Mouse (Mus musculus): ENCODE measurements around the gene Ppp2r3c. TPM values are rescaled to one million over a fixed set of nuclear protein-coding genes. Genes with fewer than 3 reads are reported as not detected.
"Not testable (repeated sequence)": the region's sequence is repeated elsewhere in the genome, so short reads cannot be mapped to it uniquely, and the experiment has no call there.

The Ppp2r3c gene
- polyA plus RNA-seq, 1 experiment from 2014 or later = 10.1 TPM

DNA sequence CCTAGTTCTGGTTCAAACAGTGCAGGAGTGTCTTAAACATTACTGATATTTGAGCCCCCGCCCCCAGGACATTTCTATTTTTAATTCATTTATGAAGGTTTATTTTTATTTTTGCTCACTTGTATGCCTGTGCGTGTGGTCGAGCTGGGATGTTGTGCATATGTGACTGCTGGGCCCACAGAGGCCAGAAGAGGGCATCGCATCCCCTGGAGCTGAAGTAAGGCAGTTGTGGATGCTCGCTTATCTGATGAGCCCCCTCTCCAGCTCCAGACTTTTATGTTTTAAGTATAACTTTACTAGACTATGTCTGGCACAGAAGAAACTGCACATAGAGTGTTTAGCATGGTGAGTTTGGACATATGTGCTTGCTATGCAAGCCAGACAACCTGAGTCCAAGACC is 11.1 kb upstream of the Ppp2r3c start:
- no peak overlapping the region for H3K9ac ChIP-seq
- no peak overlapping the region for H3K4me2 ChIP-seq
- no peak overlapping the region for H3K27ac ChIP-seq (replicated peaks)
- H3K4me1 ChIP-seq = no peaks in the 10 kb centered on the region
- H3K4me3 ChIP-seq = no peak overlapping the region
- H3K9me3 ChIP-seq = no peaks in the 10 kb centered on the region
- 82% methylated on average over 5 of the region's 5 CpGs for WGBS
- no peak for ATAC-seq (ENCODE audit: extremely low read depth, insufficient number of reproducible peaks, low FRiP score, low TSS enrichment)
- H3K36me3 ChIP-seq = peaks cover 12% of the 10 kb centered on the region
- H3K27me3 ChIP-seq (replicated peaks) = no peaks in the 10 kb centered on the region

DNA sequence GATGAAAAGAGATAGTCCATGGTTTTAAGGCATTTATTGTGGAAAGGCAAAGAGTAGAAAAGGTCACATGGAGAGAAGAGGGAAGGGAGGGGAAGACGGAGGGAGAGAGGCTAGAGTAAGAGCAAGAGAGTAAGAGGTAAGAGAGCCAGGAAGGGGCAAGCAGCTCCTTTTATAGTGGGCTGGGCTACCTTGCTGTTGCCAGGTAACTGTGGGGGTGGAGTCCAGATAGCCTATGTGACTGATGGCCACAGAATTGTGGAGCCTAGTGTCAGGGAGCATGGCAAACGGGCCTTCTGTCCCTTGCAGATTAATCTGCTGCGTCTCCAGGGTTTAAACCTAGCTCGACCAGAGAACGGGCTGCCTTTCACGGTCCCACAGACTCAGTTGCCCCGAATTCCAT is 9.0 kb upstream of the Ppp2r3c start:
- no peaks in the 10 kb centered on the region for H3K9me3 ChIP-seq
- H3K4me1 ChIP-seq = no peaks in the 10 kb centered on the region
- no peaks in the 10 kb centered on the region for H3K27me3 ChIP-seq (replicated peaks)
- 82% methylated on average over 7 of the region's 7 CpGs for WGBS
- H3K36me3 ChIP-seq = peaks cover 20% of the 10 kb centered on the region
- no peak for ATAC-seq (ENCODE audit: extremely low read depth, insufficient number of reproducible peaks, low FRiP score, low TSS enrichment)
- H3K27ac ChIP-seq (replicated peaks) = no peak overlapping the region
- no peak overlapping the region for H3K9ac ChIP-seq
- H3K4me2 ChIP-seq = no peak overlapping the region
- H3K4me3 ChIP-seq = no peak overlapping the region

DNA sequence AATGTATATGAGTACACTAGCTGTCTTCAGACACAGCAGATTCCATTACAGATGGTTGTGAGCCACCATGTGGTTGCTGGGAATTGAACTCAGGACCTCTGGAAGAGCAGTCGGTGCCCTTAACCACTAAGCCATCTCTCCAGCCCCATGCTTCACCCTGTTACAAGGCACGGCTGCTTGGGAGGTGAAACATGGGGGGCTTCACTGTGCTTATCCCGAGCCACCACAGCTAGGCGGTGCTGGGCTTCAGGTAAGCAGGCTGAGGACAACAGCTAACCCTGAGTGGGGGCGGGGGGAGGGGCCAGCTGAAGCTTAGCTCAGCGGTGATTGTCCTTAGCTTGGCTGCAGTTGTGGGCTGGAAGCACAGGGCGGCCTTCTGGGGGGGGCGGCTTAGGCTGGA is 6.7 kb upstream of the Ppp2r3c start:
- no peak overlapping the region for H3K4me2 ChIP-seq
- no peaks in the 10 kb centered on the region; the same call in 1 of the 2 replicates for H3K4me1 ChIP-seq
- ATAC-seq (ENCODE audit: extremely low read depth, insufficient number of reproducible peaks, low FRiP score, low TSS enrichment) = no peak
- peaks cover 27% of the 10 kb centered on the region for H3K36me3 ChIP-seq
- 68% methylated on average over 8 of the region's 8 CpGs for WGBS
- no peaks in the 10 kb centered on the region for H3K27me3 ChIP-seq (replicated peaks)
- no peak overlapping the region for H3K9ac ChIP-seq
- peaks cover 3% of the 10 kb centered on the region; the same call in 1 of the 2 replicates for H3K9me3 ChIP-seq
- H3K4me3 ChIP-seq = no peak overlapping the region
- H3K27ac ChIP-seq (replicated peaks) = no peak overlapping the region

DNA sequence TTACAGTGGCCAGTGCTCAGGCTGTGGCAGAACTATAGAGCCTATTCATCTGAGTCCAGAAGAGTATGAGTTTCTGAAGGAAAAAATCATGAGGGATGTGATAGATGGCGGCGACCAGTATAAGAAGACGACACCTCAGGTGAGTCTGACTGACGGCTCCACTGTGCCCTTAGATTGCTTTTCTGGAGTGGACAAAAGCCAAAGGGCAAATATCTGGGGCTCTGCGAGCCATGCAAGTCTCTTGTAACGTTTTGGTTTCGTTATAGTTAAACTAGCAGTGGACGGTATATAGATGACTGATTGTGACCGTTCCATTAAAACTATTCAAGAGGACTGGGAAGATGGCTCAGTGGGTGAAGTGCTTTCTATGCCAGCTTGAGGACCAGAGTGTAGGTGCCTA is 5.9 kb upstream of the Ppp2r3c start:
- Histone ChIP-seq H3K27me3 (replicated peaks) (no peaks in the 10 kb centered on the region), H3K4me3 (no peak overlapping the region), H3K36me3 (peaks cover 27% of the 10 kb centered on the region), H3K4me2 (no peak overlapping the region), H3K27ac (replicated peaks) (no peak overlapping the region), H3K4me1 (peaks cover 4% of the 10 kb centered on the region), H3K9me3 (peaks cover 3% of the 10 kb centered on the region; the same call in 1 of the 2 replicates), H3K9ac (no peak overlapping the region)
- no peak for ATAC-seq (ENCODE audit: extremely low read depth, insufficient number of reproducible peaks, low FRiP score, low TSS enrichment)
- 91% methylated on average over 9 of the region's 9 CpGs for WGBS

DNA sequence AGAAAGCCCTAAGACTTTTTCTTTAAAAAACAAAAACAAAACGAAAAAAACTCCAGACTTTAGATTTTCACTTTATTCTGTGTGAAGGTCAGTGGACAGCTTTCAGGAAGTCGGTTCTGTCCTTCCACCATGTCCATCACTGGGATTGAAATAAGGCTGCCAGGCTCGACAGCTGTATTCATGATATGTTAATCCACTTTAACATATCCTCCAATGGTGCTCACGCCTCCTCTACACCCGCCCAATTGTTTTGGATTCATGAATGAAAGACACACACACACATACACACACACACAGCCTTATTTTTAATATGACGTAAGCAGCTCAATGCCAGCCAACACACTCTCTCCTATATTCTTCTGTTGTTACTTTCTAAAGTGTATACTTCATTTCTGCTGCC is 4.8 kb upstream of the Ppp2r3c start:
- peaks cover 7% of the 10 kb centered on the region for H3K4me1 ChIP-seq
- 81% methylated on average over 6 of the region's 6 CpGs for WGBS
- ATAC-seq (ENCODE audit: extremely low read depth, insufficient number of reproducible peaks, low FRiP score, low TSS enrichment) = no peak
- H3K36me3 ChIP-seq = peaks cover 27% of the 10 kb centered on the region
- no peak overlapping the region for H3K4me3 ChIP-seq
- H3K27me3 ChIP-seq (replicated peaks) = no peaks in the 10 kb centered on the region
- H3K27ac ChIP-seq (replicated peaks) = no peak overlapping the region
- H3K4me2 ChIP-seq = no peak overlapping the region
- H3K9ac ChIP-seq = no peak overlapping the region
- peaks cover 3% of the 10 kb centered on the region; the same call in 1 of the 2 replicates for H3K9me3 ChIP-seq

DNA sequence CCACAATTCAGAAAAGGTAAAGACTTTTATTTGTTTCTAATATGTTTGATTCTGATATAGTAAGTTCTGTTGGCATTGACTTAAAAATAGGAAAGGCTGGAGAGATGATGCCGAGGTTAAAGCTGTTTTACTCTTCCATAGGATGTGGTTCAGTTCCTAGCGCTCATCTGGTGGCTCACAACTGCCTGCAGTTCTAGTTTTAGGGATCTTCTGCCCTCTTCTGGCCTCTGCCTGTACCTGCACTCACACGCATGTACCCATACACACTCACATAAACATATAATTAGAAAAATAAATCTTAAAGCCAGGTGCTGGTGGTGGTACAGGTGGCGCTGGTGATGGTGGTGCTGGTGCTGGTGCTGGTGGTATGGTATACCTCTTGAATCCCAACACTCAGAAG is 3.6 kb upstream of the Ppp2r3c start:
- Histone ChIP-seq H3K9me3 (peaks cover 3% of the 10 kb centered on the region; the same call in 1 of the 2 replicates), H3K36me3 (peaks cover 24% of the 10 kb centered on the region), H3K4me2 (no peak overlapping the region), H3K4me3 (no peak overlapping the region), H3K4me1 (peaks cover 14% of the 10 kb centered on the region), H3K27ac (replicated peaks) (no peak overlapping the region), H3K27me3 (replicated peaks) (no peaks in the 10 kb centered on the region), H3K9ac (no peak overlapping the region)
- WGBS = 93% methylated on average over 4 of the region's 4 CpGs
- no peak for ATAC-seq (ENCODE audit: extremely low read depth, insufficient number of reproducible peaks, low FRiP score, low TSS enrichment)

DNA sequence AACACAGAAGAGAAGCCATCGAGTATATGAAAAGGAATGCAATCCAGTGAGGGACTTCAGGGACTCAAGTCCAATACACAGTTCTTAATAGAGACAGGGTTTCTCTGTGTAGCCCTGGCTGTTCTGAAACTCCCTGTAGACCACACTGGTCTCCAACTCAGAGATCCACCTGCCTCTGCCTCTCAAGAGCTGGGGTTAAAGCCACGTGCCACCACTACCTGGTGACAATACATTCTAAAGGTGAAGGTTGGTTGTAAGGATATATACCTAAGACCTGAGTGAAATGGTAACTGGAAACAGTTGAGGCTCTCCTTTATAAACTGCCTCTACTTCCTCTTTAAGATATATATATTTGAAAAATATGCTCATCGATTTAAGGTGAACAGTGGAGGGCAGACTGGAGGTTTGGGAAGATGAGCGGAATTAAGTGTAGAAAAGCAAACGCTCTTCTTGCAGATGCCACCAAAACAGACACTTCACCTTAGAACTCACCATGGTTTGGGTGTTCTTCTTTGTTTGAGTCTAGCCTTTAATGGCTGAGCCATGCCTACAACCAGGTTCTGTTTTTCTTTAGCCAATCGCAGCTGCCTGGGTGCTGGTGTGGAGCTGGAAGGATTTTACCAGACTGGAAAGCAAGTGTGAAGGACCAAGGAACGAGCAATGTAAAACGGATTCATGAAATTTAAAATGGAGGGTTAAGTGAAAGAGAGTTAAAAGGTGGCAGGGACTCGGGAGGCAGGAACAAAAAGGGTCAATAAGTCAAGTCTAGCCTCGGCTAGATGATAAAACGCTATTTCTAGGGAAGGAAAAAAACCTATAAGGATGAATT is 1.1 kb downstream of the Ppp2r3c start:
- H3K4me2 ChIP-seq = peak overlapping the region; percentile 74
- H3K9me3 ChIP-seq = peaks cover 3% of the 10 kb centered on the region; the same call in 1 of the 2 replicates
- H3K4me3 ChIP-seq = peak overlapping the region; percentile 64
- WGBS = 47% methylated on average over 11 of the region's 11 CpGs
- H3K36me3 ChIP-seq = peaks cover 32% of the 10 kb centered on the region
- H3K9ac ChIP-seq = peak overlapping the region; percentile 84
- H3K27ac ChIP-seq (replicated peaks) = peak overlapping the region; percentile 93
- ATAC-seq (ENCODE audit: extremely low read depth, insufficient number of reproducible peaks, low FRiP score, low TSS enrichment) = no peak
- peaks cover 23% of the 10 kb centered on the region for H3K4me1 ChIP-seq
- H3K27me3 ChIP-seq (replicated peaks) = no peaks in the 10 kb centered on the region

DNA sequence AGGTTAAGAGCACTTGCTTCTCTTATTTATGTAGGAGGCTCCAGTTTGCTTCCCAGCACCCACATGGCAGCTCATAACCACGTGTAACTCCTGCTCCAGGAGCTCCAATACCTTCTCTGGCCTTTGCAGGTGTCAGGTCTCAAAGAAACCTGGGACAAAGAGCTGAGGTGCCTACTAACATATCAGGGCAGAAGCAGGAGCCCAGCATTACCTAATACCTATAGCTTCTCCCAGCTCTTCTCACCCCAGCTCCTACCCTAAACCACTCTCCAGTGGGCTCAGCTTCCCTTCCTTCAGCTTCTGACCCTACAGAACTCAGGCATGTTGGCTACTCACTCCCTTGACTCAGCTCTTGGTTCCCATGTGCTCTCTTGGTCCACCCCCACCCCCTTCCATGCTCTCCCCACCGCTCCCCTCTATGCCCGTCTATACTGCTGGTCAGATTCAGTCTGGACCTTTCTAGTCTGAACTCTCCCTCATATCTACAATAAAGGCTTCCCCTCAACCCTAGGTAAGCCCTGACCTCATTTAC is 1.9 kb downstream of the Ppp2r3c start:
- H3K9ac ChIP-seq = no peak overlapping the region
- H3K9me3 ChIP-seq = no peaks in the 10 kb centered on the region
- H3K27ac ChIP-seq (replicated peaks) = no peak overlapping the region
- ATAC-seq (ENCODE audit: extremely low read depth, insufficient number of reproducible peaks, low FRiP score, low TSS enrichment) = no peak
- 84% methylated on average over 3 of the region's 3 CpGs for WGBS
- H3K4me3 ChIP-seq = peak overlapping the region; percentile 64; the same call in 1 of the 2 replicates
- peaks cover 23% of the 10 kb centered on the region for H3K4me1 ChIP-seq
- peak overlapping the region; percentile 74 for H3K4me2 ChIP-seq
- no peaks in the 10 kb centered on the region for H3K27me3 ChIP-seq (replicated peaks)
- peaks cover 33% of the 10 kb centered on the region for H3K36me3 ChIP-seq

DNA sequence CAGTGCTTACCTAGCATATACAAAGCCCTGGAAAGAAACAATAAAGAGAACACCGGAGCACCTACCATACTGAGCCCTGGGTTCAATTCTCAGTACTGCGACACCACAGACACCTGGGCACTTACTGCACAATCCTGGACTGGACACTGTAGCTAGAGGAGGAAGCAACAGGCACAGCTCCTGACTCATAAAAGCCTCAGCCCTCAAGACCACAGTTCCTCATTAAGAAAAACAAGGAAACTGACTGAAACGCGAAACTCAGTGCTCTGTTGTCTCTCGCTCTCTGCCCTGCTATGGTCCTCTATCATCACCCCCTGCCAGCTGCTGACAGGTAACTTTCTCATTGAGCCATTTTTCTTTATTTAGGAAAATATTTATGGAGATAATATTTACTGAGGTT is 3.5 kb downstream of the Ppp2r3c start, which contains the start of gene 1110008L16Rik:
TSS of gene 1110008L16Rik (plus strand) at position 242 of the 400 bp plus-strand sequence.
- 85% methylated on average over 5 of the region's 5 CpGs for WGBS
- no peak within 1 kb of the TSS for H3K4me2 ChIP-seq
- H3K27me3 ChIP-seq (replicated peaks) = no peaks in the 10 kb centered on the region
- no peak within 1 kb of the TSS for H3K9ac ChIP-seq
- H3K27ac ChIP-seq (replicated peaks) = no peak within 1 kb of the TSS
- H3K9me3 ChIP-seq = no peaks in the 10 kb centered on the region
- ATAC-seq (ENCODE audit: extremely low read depth, insufficient number of reproducible peaks, low FRiP score, low TSS enrichment) = no peak
- no peak within 1 kb of the TSS for H3K4me3 ChIP-seq
- peaks cover 46% of the 10 kb centered on the region for H3K36me3 ChIP-seq
- peaks cover 23% of the 10 kb centered on the region for H3K4me1 ChIP-seq

DNA sequence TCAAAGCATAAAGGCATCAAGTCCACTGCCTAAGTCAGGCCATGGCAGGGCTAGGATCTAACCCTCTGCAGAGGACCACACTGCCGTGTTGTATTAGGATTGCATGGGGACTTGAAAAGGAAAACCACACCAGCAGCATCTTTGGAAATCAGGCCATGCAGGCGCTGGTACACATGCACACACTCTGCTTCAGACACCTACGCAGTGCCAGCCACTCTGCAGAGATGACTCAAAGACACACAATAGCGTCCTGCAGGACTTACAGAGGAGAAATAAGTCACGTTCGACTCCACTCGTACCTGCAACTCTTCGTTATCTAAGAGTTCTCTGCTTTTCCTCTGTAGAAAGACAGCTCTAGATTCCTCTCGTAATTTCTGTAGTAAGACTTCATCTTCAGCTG is 4.7 kb downstream of the Ppp2r3c start:
- Histone ChIP-seq H3K4me3 (no peak overlapping the region), H3K4me2 (no peak overlapping the region), H3K9ac (no peak overlapping the region), H3K9me3 (no peaks in the 10 kb centered on the region), H3K36me3 (peaks cover 55% of the 10 kb centered on the region), H3K27me3 (replicated peaks) (no peaks in the 10 kb centered on the region), H3K27ac (replicated peaks) (no peak overlapping the region), H3K4me1 (peaks cover 16% of the 10 kb centered on the region)
- WGBS = 92% methylated on average over 9 of the region's 9 CpGs
- ATAC-seq (ENCODE audit: extremely low read depth, insufficient number of reproducible peaks, low FRiP score, low TSS enrichment) = no peak

DNA sequence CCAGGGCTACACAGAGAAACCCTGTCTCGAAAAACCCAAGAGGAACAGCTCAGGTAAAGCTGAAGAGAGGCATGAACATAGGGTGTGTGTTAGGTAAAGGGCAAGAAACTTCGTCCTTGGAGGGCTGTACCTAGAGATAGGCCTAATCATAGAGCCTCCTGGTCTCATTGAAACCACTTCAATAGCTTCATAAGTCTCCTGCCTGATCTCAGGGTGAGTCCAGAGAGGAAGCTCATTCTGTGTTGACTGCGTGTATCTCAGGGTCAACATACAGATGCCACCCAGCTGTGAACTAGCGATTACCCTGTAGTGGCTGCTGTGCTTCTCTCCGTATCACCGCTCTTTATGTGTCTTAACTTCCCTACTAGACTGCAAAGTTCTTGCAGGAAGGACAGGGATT is 25.2 kb downstream of the Ppp2r3c start:
- peaks cover 12% of the 10 kb centered on the region for H3K36me3 ChIP-seq
- H3K9ac ChIP-seq; H3K4me1 ChIP-seq; H3K27me3 ChIP-seq (replicated peaks); H3K4me2 ChIP-seq; H3K9me3 ChIP-seq; H3K4me3 ChIP-seq; ATAC-seq (ENCODE audit: extremely low read depth, insufficient number of reproducible peaks, low FRiP score, low TSS enrichment); H3K27ac ChIP-seq (replicated peaks): not testable (repeated sequence)
- WGBS = 72% methylated on average over 4 of the region's 6 CpGs

DNA sequence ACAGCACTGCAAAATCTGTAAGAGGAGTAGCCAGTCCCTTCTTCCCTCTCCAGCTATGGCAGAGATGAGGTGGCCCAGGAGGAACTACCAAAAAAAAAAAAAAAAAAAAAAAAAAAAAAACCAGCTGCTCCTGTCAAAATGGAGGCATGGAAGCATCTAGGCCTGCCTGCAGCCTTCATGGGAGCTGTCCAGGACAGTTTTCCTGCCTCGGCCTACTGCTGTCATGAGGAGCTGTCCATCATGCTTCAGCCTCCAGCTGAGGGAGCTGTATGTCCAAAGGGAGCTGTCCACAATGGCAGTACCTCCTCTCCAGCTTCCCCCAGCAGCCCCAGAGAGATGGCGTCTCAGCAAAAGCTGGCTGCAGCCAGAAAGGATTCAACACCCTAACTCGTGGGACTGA is 30.6 kb downstream of the Ppp2r3c start:
- 71% methylated on average over 3 of the region's 3 CpGs for WGBS
- Histone ChIP-seq H3K4me3 (no peak overlapping the region), H3K9ac (no peak overlapping the region), H3K4me1 (no peaks in the 10 kb centered on the region), H3K36me3 (peaks cover 12% of the 10 kb centered on the region; the same call in 1 of the 2 replicates), H3K4me2 (no peak overlapping the region), H3K9me3 (no peaks in the 10 kb centered on the region), H3K27me3 (replicated peaks) (no peaks in the 10 kb centered on the region), H3K27ac (replicated peaks) (no peak overlapping the region)
- ATAC-seq (ENCODE audit: extremely low read depth, insufficient number of reproducible peaks, low FRiP score, low TSS enrichment) = no peak
